Mouse (Mus musculus) adrenal gland, postnatal 36 days (tissue): ENCODE data around the gene Sf3a3. TPM values are rescaled to one million over a fixed set of nuclear protein-coding genes. Genes with fewer than 3 reads are reported as not detected.

Experiments used
- DNase-seq, 2 experiments: peaks; one replicate each; pipeline ENCODE4 v3.0.0; 2021; ENCODE audit warnings: mixed read lengths in 1 of 2
- long read RNA-seq, 2 experiments: library from polyadenylated mRNA; stranded (forward); transcript quantifications; one replicate each; pipeline ENCODE4 v2.0.0; 2021; ENCODE audit warnings: borderline sequencing depth in 2 of 2
- total RNA-seq, 2 experiments: library from RNA; stranded (reverse); gene quantifications; 2 replicates each; pipeline ENCODE4 v1.2.3; 2021

Gene Sf3a3
- 10 to 100 TPM; 39.3 to 39.6 TPM for total RNA-seq
- long read RNA-seq, experiment 1, transcript Sf3a3-201 (17 exons, 1,820 nt): major isoform, 41 of 50 reads
- long read RNA-seq, experiment 1, partial matches to known transcripts: 2 of 50 reads
- long read RNA-seq, experiment 1, other reads (novel, unspliced or antisense): 7 of 50 reads
- long read RNA-seq, experiment 2, transcript Sf3a3-201 (17 exons, 1,820 nt): major isoform, 9 of 13 reads
- long read RNA-seq, experiment 2, partial matches to known transcripts: 3 of 13 reads
- long read RNA-seq, experiment 2, other reads (novel, unspliced or antisense): 1 of 13 reads

- peak; percentile 96 for DNase-seq
Measured at GRCm38 (mm10) chr4:124714545-124715481, at the start of gene Sf3a3. Gene Sf3a3 (plus strand): TSS chr4:124714776.

GRCm38 (mm10) chr4:124667476-124668033 is 47.0 kb upstream of the Sf3a3 start:
- no peak for DNase-seq

- DNase-seq: no peak
Measured at GRCm38 (mm10) chr4:124668078-124668477, 46.5 kb upstream of the Sf3a3 start.

- no peak for DNase-seq
Measured at GRCm38 (mm10) chr4:124670232-124670631, 44.3 kb upstream of the Sf3a3 start.

GRCm38 (mm10) chr4:124671583-124671982 is 43.0 kb upstream of the Sf3a3 start:
- no peak for DNase-seq

GRCm38 (mm10) chr4:124672347-124673320 is 41.9 kb upstream of the Sf3a3 start:
- no peak for DNase-seq

GRCm38 (mm10) chr4:124674334-124675032 is 40.1 kb upstream of the Sf3a3 start:
- no peak for DNase-seq

- peak; percentile 53 to 75 for DNase-seq
Measured at GRCm38 (mm10) chr4:124675037-124675436, 39.5 kb upstream of the Sf3a3 start.

GRCm38 (mm10) chr4:124675958-124676357 is 38.6 kb upstream of the Sf3a3 start:
- DNase-seq: no peak

- DNase-seq: no peak
Measured at GRCm38 (mm10) chr4:124682270-124682669, 32.3 kb upstream of the Sf3a3 start.

- no peak for DNase-seq
Measured at GRCm38 (mm10) chr4:124683474-124683873, 31.1 kb upstream of the Sf3a3 start.

GRCm38 (mm10) chr4:124685004-124685403 is 29.6 kb upstream of the Sf3a3 start:
- no peak for DNase-seq

GRCm38 (mm10) chr4:124685453-124685852 is 29.1 kb upstream of the Sf3a3 start:
- no peak for DNase-seq

- peak; percentile 43 to 60 for DNase-seq
Measured at GRCm38 (mm10) chr4:124685897-124686402, 28.6 kb upstream of the Sf3a3 start.

- no peak for DNase-seq
Measured at GRCm38 (mm10) chr4:124691455-124691854, 23.1 kb upstream of the Sf3a3 start.

GRCm38 (mm10) chr4:124692416-124692861 is 22.1 kb upstream of the Sf3a3 start:
- no peak for DNase-seq

GRCm38 (mm10) chr4:124693135-124693894 is 21.3 kb upstream of the Sf3a3 start, which contains the start of gene Utp11:
Gene Utp11 (minus strand): TSS chr4:124693600.
- DNase-seq: peak; percentile 87 to 89

- DNase-seq: no peak
Measured at GRCm38 (mm10) chr4:124694572-124694971, 20.0 kb upstream of the Sf3a3 start.

- DNase-seq: no peak
Measured at GRCm38 (mm10) chr4:124695786-124696516, 18.6 kb upstream of the Sf3a3 start.
